Mouse (Mus musculus) cerebellum, adult (tissue): ENCODE measurements around the gene 2310022A10Rik.
"Not testable (repeated sequence)": the region's sequence is repeated elsewhere in the genome, so short reads cannot be mapped to it uniquely, and the experiment has no call there.

Experiments
- ATAC-seq: cut with Nextera tagmentation; 2 replicates; pipeline ENCODE4 v1.9.2; 2017; ENCODE audit warnings: mild to moderate bottlenecking, moderate library complexity, mixed read lengths; ENCODE audit not compliant: insufficient number of reproducible peaks, low FRiP score, low TSS enrichment

Gene 2310022A10Rik

DNA sequence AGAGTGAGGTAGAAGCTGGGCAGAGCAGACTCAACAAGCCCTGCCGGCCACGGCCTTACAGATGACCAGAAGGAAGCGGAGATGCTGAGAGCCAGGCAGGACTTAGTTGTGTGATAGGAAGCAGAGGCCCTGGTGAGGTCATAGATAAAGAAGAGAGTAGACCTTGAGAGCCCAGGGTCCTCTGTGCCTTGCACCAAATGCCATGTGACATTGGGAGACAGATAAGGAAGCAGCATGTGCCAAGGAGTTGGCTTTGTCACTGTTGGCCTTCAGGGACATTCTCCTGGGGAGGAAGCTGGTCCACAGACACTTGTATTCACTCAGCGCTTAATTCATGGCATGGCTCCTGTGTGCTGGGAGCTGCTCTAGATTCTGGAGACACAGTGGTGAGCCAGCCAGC is 56.3 kb downstream of the 2310022A10Rik start:
- ATAC-seq = no peak

DNA sequence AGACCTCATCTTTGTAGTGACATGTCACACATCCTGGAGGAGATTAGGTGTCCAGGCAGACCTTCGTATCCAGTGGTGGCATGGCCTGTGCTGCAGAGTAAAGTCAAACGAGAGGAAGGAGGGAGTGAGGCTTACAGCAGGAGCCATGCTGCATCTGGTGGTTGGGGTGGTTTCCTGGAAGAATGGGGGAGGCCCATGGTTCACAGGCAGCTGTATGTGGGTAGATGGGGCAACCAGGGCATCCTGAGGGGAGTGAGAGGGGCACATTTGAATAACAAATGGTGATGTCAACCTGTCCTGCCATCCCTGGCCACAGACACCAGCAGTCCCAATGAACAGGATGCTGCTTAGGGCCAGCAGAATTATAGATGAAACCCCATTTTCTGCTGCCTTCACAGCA is 56.7 kb downstream of the 2310022A10Rik start:
- ATAC-seq = no peak

DNA sequence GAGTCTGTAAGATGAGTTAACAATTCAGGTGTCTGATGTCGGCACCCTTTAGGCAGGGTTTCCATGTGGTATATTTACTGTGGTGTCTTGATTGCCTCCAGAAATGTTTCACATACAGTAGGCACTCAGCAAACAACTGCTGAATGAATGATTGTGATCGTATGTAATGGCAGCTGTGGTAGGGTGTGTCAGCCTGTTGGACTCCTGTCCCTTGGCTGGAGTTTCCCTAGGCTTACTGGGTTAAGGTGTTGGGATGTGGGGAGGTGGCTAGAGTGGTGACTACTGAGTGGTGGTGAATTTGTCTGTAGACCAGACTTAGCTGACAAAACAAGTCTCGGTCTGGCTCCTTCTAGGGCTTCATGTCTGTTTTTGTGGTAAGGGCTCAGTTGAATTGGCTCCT is 57.3 kb downstream of the 2310022A10Rik start:
- ATAC-seq = no peak

GRCm38 (mm10) chr7:27610871-27611270 is 57.8 kb downstream of the 2310022A10Rik start:
- no peak for ATAC-seq

DNA sequence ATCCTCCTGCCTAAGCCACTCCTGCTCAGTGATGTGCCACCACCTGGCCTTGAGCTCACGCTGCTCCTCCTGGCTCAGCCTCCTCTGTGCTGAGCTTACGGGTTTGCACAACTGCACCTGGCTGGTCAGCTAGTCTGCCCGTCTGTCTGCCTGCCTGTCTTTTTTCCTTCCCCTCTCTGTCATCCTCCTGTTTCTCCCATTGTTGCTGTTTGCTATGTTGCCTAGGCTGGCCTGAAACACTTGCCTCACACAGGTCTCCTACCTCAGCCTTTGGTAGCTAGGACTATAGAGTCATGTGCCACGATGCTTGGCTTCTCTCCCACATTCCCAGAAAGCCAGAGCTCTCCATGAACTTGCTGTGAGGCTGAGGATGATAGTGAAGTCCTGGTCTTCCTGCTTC is 59.9 kb downstream of the 2310022A10Rik start:
- ATAC-seq = 0 out of 2 replicates have a peak, but pooled peaks have one; percentile 42

DNA sequence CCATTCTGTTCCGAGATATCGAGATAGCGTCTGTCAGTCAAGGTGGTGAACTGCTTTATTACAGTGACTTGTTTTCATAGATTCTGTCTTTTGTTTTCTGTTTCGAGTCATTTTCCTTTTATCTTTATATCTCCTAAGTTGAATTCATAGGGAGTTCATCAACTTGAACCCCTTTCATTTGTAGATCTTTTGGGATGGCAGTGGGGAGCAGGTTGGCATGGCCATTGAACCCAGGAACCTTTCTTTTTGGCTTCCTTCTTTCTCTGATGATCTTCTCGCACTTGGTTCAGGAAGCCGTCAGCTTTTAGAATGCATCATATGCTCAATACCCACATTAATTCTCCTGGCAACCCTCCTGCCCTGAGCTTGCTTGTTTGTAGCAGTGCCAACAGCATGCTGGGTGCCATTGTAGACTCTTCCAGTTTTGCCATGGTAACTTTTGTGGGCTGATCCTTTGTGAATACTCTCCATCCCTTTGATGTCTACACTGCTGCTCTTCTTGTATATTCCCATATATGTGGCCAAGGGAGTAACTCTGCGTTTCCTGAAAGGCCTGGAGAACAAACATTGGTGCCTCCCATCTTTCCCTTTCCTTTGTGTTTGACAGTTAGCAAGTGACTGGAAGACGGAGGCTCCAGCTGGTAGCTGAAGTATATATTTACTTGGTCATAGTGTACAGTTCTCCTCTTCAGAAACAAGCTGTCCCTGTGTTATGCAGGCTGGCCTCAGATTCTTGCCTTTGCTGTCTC is 60.9 kb downstream of the 2310022A10Rik start:
- no peak for ATAC-seq

GRCm38 (mm10) chr7:27621028-27621427 is 68.0 kb downstream of the 2310022A10Rik start:
- 0 out of 2 replicates have a peak, but pooled peaks have one; percentile 56 for ATAC-seq

- ATAC-seq = no peak
Observed at GRCm38 (mm10) chr7:27622234-27622633, 69.2 kb downstream of the 2310022A10Rik start.

GRCm38 (mm10) chr7:27624967-27625366 is 71.9 kb downstream of the 2310022A10Rik start:
- no peak for ATAC-seq

DNA sequence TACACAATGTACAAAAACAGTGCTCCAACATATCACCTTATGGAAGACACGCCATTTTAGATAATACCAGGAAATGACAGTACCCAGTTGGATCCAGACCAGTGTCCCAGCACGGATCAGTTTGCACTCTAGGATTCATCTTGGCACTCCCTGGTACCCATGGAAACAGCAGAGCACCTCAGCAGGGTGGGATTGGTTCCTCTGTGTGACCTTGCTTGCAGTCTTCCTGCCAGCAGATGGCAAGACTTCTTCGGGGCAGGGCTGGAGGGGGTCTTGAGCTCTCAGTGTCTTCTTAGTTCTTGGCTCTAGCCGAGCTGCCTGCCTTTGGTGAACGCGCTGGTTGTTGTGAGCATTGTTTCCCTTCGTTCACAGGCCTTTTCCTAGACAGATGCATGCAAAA is 74.7 kb downstream of the 2310022A10Rik start:
- ATAC-seq = no peak

DNA sequence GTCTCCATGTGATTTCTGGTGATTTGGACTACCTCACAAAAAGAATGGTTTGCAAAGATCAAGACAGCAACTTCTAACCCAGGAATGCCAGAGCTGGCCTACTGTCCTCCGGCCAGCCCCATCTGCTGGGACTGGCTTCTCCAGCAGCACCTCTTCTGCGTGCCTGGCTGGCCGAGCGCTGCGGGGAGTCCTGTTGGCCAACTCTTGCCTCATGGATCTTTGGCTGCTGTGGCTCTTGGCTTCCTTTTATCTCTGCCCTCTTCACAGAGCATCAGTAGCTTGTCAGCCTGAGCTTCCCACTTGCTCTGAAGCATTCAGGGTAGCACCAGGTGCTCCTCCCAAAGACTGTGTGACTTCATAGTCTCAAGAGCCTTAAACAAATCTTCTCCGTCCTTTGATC is 75.2 kb downstream of the 2310022A10Rik start:
- ATAC-seq = no peak

GRCm38 (mm10) chr7:27628816-27629215 is 75.8 kb downstream of the 2310022A10Rik start:
- not testable (repeated sequence) for ATAC-seq

GRCm38 (mm10) chr7:27631439-27631838 is 78.4 kb downstream of the 2310022A10Rik start:
- ATAC-seq = no peak
